Mouse (Mus musculus) midbrain, embryonic 11.5 days (tissue): ENCODE results near the gene Arpc4. TPM values are rescaled to one million over a fixed set of nuclear protein-coding genes. Genes with fewer than 3 reads are reported as not detected.

ENCODE experiments used
- ATAC-seq: fragments of 200-750 bp; cut with Nextera tagmentation; 2 replicates; pipeline ENCODE4 v1.8.0; 2017; ENCODE audit warnings: moderate TSS enrichment, moderate library complexity; ENCODE audit not compliant: low FRiP score
- DNase-seq: peaks from one replicate; pipeline ENCODE4 v3.0.0; 2015; ENCODE audit warnings: low spot score; ENCODE audit errors: missing footprints
- H3K27ac ChIP-seq: fragments of 300-500 bp; sonication (generic); 2 replicates; pipeline ENCODE4 v1.5.1; 2014; ENCODE audit warnings: low read depth, low read length
- H3K27me3 ChIP-seq: fragments of 300-500 bp; sonication (generic); 2 replicates; pipeline ENCODE4 v1.6.1; 2014; ENCODE audit warnings: mild to moderate bottlenecking, low read length, moderate library complexity, mixed read lengths; ENCODE audit not compliant: control insufficient read depth, insufficient read depth
- H3K36me3 ChIP-seq: fragments of 300-500 bp; sonication (generic); 2 replicates; pipeline ENCODE4 v1.6.1; 2014; ENCODE audit warnings: mild to moderate bottlenecking, low read length, moderate library complexity, mixed read lengths; ENCODE audit not compliant: control insufficient read depth, insufficient read depth
- H3K4me1 ChIP-seq: fragments of 300-500 bp; sonication (generic); 2 replicates; pipeline ENCODE4 v1.6.1; 2014; ENCODE audit warnings: low read length; ENCODE audit not compliant: control insufficient read depth, insufficient read depth
- H3K4me2 ChIP-seq: fragments of 300-500 bp; sonication (generic); 2 replicates; pipeline ENCODE4 v1.6.1; 2014; ENCODE audit warnings: mild to moderate bottlenecking, moderate library complexity
- H3K4me3 ChIP-seq: fragments of 300-500 bp; sonication (generic); 2 replicates; pipeline ENCODE4 v1.5.1; 2014; ENCODE audit warnings: low read depth, low read length
- H3K9ac ChIP-seq: fragments of 300-500 bp; sonication (generic); 2 replicates; pipeline ENCODE4 v1.6.1; 2014; ENCODE audit warnings: low read length
- H3K9me3 ChIP-seq: fragments of 300-500 bp; sonication (generic); 2 replicates; pipeline ENCODE4 v1.6.1; 2016; ENCODE audit warnings: low read length; ENCODE audit not compliant: control insufficient read depth
- WGBS: fragments of 180-500 bp; shearing (Covaris S2); extraction: QIAGEN DNeasy Blood & Tissue Kit; methylation state at CpG from one replicate; pipeline ENCODE4 v1.1.7; 2014; 5-methylcytosine and 5-hydroxymethylcytosine counted together
- polyA plus RNA-seq: library from polyadenylated mRNA; unstranded; fragments of >200 nt; fragmentation: Nextera tagmentation; extraction: Ambion mirVana; gene quantifications from 2 replicates; pipeline ENCODE4 v1.2.1, GENCODE M21; 2014

Gene Arpc4
- polyA plus RNA-seq, 1 experiment from 2014 or later, result 208 TPM

DNA sequence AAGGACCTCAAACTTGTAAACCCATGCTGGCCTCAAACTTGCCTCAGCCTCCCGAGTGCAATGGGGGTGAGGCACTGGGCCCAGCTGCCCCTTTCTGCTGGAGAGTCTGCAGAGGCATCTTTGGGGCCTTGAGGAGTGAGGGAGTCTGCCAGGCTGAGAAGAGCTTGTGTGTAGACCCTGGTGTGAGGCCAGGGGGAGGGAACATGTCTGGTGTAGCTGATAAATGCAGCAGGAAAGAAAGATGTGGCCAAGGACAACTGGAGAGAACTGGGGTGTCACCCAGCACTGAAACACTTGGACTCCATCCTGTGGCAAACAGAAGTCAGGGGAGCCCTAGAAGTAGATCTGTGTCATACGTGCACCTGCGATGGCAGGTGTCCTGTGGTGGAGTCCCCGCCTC, 4.4 kb upstream of the Arpc4 start:
- ATAC-seq, result no peak
- WGBS, result 87% methylated on average over 4 of the region's 4 CpGs
- Histone ChIP-seq H3K9ac (no peak overlapping the region), H3K9me3 (no peaks in the 10 kb centered on the region), H3K27me3 (no peaks in the 10 kb centered on the region), H3K36me3 (peaks cover 21% of the 10 kb centered on the region), H3K4me3 (no peak overlapping the region), H3K4me2 (no peak overlapping the region), H3K4me1 (peaks cover under 1% of the 10 kb centered on the region; the same call in 1 of the 2 replicates), H3K27ac (no peak overlapping the region)
- no peak for DNase-seq

DNA sequence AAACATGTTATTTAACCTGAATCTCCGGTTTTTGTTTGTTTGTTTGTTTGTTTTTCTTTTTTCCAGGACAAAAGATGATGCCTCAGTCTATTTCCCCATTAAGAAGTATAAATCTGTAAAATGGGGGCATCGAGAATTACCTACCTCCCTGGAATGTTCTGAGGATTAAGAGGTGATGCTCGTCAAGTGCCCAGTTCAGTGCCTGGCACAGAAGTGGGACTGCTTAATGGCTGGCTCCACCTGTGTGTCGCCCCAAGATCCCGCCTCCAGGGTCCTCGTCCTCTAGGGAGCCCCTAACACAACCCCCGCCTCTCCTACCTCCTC, 781 bp upstream of the Arpc4 start:
- peak overlapping the region; percentile 98 for H3K4me3 ChIP-seq
- peaks cover 19% of the 10 kb centered on the region; the same call in 1 of the 2 replicates for H3K36me3 ChIP-seq
- DNase-seq (peak; percentile 85), ATAC-seq (no peak)
- H3K27me3 ChIP-seq, result no peaks in the 10 kb centered on the region
- peak overlapping the region; percentile 84 for H3K27ac ChIP-seq
- H3K4me1 ChIP-seq, result peaks cover 11% of the 10 kb centered on the region
- peak overlapping the region; percentile 92 for H3K9ac ChIP-seq
- H3K4me2 ChIP-seq, result peak overlapping the region; percentile 94
- WGBS, result 10% methylated on average over 7 of the region's 7 CpGs
- H3K9me3 ChIP-seq, result no peaks in the 10 kb centered on the region

- no peak for DNase-seq
- H3K9me3 ChIP-seq, result no peaks in the 10 kb centered on the region
- peak overlapping the region; percentile 98; the same call in 1 of the 2 replicates for H3K4me3 ChIP-seq
- H3K9ac ChIP-seq, result no peak overlapping the region
- peak overlapping the region; percentile 11 for H3K4me2 ChIP-seq
- H3K27me3 ChIP-seq, result no peaks in the 10 kb centered on the region
- no peak for ATAC-seq
- no peak overlapping the region for H3K27ac ChIP-seq
- H3K4me1 ChIP-seq, result peaks cover 11% of the 10 kb centered on the region
- H3K36me3 ChIP-seq, result peaks cover 16% of the 10 kb centered on the region; the same call in 1 of the 2 replicates
- 93% methylated on average over 6 of the region's 6 CpGs for WGBS
Observed at GRCm38 (mm10) chr6:113379246-113379645, 1.3 kb downstream of the Arpc4 start.

- Histone ChIP-seq H3K4me2 (no peak overlapping the region), H3K36me3 (peaks cover 23% of the 10 kb centered on the region), H3K4me3 (no peak overlapping the region), H3K9me3 (no peaks in the 10 kb centered on the region), H3K27ac (no peak overlapping the region), H3K27me3 (no peaks in the 10 kb centered on the region), H3K9ac (no peak overlapping the region), H3K4me1 (peaks cover 11% of the 10 kb centered on the region)
- ATAC-seq (no peak), DNase-seq (no peak)
- 93% methylated on average over 11 of the region's 11 CpGs for WGBS
Observed at GRCm38 (mm10) chr6:113380480-113380879, 2.6 kb downstream of the Arpc4 start.

- no peak for DNase-seq
- H3K27ac ChIP-seq, result no peak overlapping the region
- peaks cover 40% of the 10 kb centered on the region for H3K36me3 ChIP-seq
- no peak overlapping the region for H3K4me2 ChIP-seq
- no peak overlapping the region for H3K4me3 ChIP-seq
- peaks cover 1% of the 10 kb centered on the region; the same call in 1 of the 2 replicates for H3K4me1 ChIP-seq
- no peak for ATAC-seq
- no peaks in the 10 kb centered on the region for H3K9me3 ChIP-seq
- no peaks in the 10 kb centered on the region for H3K27me3 ChIP-seq
- 94% methylated on average over 8 of the region's 8 CpGs for WGBS
- H3K9ac ChIP-seq, result no peak overlapping the region
Observed at GRCm38 (mm10) chr6:113384351-113384927, 6.5 kb downstream of the Arpc4 start.

DNA sequence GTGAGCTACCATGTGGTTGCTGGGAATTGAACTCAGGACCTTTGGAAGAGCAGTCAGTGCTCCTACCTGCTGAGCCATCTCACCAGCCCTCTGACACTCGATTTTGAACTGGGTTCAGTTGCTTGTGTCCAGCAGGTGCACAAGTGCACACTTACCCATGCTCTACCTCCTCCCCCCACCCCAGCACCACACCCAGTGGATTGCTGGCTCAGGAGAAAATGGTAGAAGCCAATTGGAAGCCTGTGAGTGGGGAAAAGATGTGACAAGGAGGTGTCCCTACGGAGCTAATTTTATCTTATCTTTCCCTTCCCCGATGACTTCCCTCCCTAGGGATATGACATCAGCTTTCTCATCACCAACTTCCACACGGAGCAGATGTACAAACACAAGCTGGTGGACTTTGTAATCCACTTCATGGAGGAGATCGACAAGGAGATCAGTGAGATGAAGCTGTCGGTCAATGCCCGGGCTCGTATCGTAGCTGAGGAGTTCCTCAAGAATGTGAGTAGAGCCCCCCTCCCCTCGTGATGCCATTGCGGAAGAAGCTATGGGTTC, 7.3 kb downstream of the Arpc4 start:
- H3K27me3 ChIP-seq, result no peaks in the 10 kb centered on the region
- H3K4me3 ChIP-seq, result no peak overlapping the region
- ATAC-seq, result no peak
- 91% methylated on average over 11 of the region's 11 CpGs for WGBS
- H3K9me3 ChIP-seq, result no peaks in the 10 kb centered on the region
- H3K4me2 ChIP-seq, result no peak overlapping the region
- H3K9ac ChIP-seq, result no peak overlapping the region
- H3K27ac ChIP-seq, result no peak overlapping the region
- no peak for DNase-seq
- H3K4me1 ChIP-seq, result no peaks in the 10 kb centered on the region
- H3K36me3 ChIP-seq, result peaks cover 44% of the 10 kb centered on the region

GRCm38 (mm10) chr6:113386025-113386424, 8.1 kb downstream of the Arpc4 start:
- WGBS, result 87% methylated on average over 3 of the region's 3 CpGs
- Histone ChIP-seq H3K4me2 (no peak overlapping the region), H3K9me3 (no peaks in the 10 kb centered on the region), H3K4me1 (no peaks in the 10 kb centered on the region), H3K36me3 (peaks cover 44% of the 10 kb centered on the region), H3K27ac (no peak overlapping the region), H3K9ac (no peak overlapping the region), H3K27me3 (no peaks in the 10 kb centered on the region), H3K4me3 (no peak overlapping the region)
- ATAC-seq (no peak), DNase-seq (no peak)

DNA sequence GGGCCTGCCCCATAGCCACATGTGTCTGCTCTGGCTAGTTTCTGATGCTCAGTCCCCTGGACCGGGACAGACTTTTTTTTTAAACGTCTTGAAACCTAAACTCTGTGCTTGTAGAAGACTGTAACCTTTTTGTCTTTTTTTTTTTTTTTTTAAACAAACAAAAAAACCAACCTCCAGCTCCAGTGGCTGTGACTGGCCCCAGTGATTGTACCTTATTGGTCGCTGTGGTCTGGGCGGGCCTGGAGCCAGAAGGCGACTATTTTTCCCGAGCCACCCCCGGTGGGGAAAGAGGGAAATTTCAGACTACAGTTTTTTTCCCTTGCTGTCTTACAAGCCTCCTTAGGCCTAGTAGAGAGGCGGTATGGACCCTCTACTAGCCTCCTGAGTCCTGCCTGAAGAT, 11.0 kb downstream of the Arpc4 start, which contains the start of gene Ttll3:
Gene Ttll3 (plus strand): TSS at position 301 of the 400 bp plus-strand sequence.
- no peaks in the 10 kb centered on the region for H3K27me3 ChIP-seq
- ATAC-seq, result no peak
- no peak within 1 kb of the TSS for H3K27ac ChIP-seq
- H3K4me1 ChIP-seq, result peaks cover 7% of the 10 kb centered on the region; the same call in 1 of the 2 replicates
- no peak within 1 kb of the TSS for H3K4me2 ChIP-seq
- H3K36me3 ChIP-seq, result peaks cover 33% of the 10 kb centered on the region
- H3K9ac ChIP-seq, result no peak within 1 kb of the TSS
- H3K4me3 ChIP-seq, result no peak within 1 kb of the TSS
- DNase-seq, result peak; percentile 8
- H3K9me3 ChIP-seq, result no peaks in the 10 kb centered on the region
- WGBS, result 82% methylated on average over 8 of the region's 8 CpGs

DNA sequence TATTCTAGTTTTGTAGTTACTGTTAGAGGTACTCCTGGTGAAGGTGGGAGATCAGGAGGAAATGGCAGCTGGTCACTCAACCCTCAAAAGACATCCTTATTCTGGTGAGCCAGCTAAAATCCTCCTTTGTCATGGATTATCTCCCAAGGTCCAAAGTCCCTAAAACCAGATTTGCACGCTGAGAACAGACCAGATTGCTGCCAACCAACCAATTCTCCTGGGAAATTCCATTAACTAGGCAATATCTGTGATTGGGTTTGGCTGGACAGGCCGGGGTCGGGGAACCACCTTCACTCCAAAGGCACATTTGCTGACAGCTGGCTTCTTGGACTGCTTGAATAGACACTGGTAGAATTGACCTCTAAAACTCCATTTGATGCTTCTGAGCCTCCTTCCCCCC, 12.8 kb downstream of the Arpc4 start:
- H3K4me1 ChIP-seq, result peaks cover 7% of the 10 kb centered on the region; the same call in 1 of the 2 replicates
- H3K4me2 ChIP-seq, result no peak overlapping the region
- no peak overlapping the region for H3K9ac ChIP-seq
- no peaks in the 10 kb centered on the region for H3K27me3 ChIP-seq
- peaks cover 23% of the 10 kb centered on the region for H3K36me3 ChIP-seq
- 81% methylated on average over 3 of the region's 3 CpGs for WGBS
- H3K9me3 ChIP-seq, result no peaks in the 10 kb centered on the region
- ATAC-seq, result no peak
- no peak overlapping the region for H3K27ac ChIP-seq
- DNase-seq, result no peak
- no peak overlapping the region for H3K4me3 ChIP-seq
